Mouse (Mus musculus): ENCODE data around the gene Cic.
A peak's percentile ranks its signal among the peaks of the same experiment; 100 is the strongest.
"Not testable (repeated sequence)": the region's sequence is repeated elsewhere in the genome, so short reads cannot be mapped to it uniquely, and the experiment has no call there.

Cic gene

GRCm38 (mm10) chr7:25243361-25243760 lies 24.1 kb upstream of the Cic start:
- DNase-seq (ENCODE audit: low read depth in 1 of 2, low spot score in 2 of 2) = no peak

DNA sequence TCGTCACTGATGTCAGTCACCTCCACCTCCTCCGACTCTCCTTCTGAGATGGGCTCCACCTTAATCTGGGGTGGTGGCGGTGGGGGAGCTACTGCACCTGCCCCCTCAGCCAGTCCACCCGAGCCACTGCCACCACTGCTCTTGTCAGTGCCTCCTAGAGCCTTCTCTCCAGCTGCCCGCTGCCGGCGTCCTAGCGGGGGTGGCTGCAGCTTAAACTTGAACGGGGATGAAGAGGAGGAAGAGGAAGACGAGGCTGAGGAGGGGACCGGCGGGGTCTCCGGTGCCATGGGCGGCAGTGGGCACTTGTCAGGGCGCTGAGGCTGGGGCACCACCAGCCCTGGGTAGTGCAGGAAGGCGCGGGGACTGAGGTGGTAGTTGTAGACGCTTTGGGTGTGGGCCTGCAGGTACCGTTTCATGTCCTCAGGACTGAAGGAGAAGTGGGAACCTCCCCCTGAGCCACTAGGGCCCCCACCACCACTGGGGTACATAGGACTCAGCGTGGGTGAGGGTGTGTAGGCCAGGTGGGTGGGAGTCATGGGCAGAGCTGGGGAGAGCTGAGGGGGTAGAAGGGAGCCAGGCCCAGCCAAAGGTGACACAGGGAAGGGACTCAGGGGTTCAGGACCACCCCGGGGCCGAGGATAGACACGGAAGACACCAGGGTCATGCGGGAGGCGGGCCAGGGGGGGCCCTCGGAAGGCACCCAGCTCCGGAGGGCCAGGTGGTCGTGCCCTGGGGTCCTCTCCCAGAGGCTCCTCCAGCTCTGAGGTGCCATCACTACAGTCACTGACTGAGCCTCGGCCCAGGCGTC lies 22.7 kb upstream of the Cic start:
- no peak for DNase-seq (ENCODE audit: low read depth in 1 of 2, low spot score in 2 of 2)

DNA sequence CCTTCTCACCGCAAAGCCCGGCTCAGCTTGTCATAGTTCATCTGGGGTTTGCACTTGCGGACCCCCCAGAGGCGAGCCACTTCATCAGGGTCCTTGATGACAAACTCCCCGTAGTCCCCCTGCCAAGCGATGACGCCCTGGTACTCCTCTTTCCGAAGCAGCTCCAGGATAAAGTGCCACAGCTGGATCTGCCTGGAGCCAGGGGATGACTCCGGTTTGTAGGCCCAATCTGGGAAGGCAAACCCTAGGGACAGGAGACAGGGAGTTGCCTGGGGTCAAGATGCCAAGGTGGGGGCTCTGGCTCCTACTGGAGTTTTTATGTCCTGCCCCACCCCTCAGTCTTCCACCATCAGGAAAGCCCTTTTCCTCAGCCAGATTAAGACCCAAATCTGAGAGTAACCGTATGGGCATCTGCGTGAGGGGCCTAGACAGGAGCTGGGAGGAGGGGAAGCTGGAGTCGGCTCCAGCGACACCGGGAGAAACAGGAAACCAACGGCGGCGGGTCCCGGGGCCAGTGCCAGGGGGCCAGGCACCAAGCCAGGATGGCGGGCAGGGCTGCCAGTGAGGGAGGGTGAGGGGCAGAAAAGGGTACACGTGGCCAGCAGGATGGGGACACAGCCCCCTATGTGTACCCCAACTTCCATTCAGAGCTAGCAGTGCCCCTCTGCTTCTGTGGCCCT lies 21.3 kb upstream of the Cic start:
- DNase-seq (ENCODE audit: low read depth in 1 of 2, low spot score in 2 of 2) = no peak

DNA sequence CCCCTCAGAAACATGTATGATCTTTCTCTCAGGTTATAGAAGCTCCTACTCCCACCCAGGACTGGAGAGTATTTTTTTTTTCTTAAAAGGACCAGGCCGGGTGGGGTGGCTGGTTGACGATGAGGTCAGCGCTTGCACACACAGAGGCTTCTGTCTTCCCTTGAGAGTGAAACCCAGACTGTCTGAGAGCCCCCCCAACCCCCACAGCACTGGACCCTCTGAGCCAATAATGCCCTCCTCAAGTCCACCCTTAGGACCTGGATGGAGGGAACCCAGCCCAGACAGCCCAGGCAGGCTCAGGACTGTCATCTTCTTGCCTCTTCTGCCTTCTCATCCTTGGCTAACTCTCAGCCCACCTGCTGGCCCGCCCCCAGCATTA lies 20.8 kb upstream of the Cic start:
- no peak for DNase-seq (ENCODE audit: low read depth in 1 of 2, low spot score in 2 of 2)

DNA sequence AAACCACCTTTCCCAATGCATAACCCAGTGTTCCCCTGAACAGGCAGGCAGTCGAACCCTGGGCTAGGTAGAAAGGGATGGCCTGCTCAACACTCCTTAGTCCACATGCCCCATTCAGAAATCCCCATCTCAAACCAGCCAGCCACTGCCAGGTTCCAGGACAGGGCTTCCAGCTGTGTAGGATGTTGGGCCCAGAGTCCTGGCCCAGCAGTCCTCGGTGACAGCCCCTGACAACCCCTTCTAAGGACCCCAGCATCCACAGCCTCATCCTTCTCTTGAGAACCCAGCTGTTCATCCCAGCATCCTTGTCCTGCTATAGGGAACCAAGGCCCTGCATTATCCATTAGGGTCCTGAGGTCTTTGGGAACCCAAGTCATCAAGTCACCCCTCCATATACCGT lies 20.0 kb upstream of the Cic start:
- no peak for DNase-seq (ENCODE audit: low read depth in 1 of 2, low spot score in 2 of 2)

DNA sequence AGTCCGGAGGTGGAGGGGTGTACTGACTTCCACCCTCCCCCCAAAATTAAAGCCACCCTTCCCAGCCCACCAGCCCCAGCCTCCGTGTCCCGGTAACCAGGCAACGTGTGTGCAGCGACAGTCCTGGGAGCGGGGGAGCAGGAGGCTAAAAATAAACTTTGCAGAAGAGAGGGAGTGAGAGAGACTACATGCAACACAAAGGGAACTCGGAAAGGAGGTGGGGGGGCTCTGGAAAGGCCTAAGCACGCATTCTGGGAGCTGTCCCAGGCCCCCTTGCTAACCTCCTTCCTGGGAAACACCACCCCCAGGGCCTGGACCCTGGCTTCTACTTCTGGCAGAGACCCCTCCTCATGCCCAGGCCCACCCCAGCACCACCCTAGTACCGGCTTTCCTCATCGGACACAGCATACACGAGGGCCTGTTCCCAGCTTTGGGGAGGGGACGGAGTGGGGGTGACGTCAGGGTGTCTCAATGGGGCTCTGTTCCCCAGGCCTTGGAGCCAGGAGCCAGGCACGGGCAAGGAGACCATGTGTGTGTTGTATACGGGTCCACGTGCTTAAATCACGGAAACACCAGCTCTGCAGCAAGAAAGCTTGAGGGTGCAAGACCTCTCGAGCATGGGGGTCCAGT lies 19.4 kb upstream of the Cic start:
- no peak for DNase-seq (ENCODE audit: low read depth in 1 of 2, low spot score in 2 of 2)

DNA sequence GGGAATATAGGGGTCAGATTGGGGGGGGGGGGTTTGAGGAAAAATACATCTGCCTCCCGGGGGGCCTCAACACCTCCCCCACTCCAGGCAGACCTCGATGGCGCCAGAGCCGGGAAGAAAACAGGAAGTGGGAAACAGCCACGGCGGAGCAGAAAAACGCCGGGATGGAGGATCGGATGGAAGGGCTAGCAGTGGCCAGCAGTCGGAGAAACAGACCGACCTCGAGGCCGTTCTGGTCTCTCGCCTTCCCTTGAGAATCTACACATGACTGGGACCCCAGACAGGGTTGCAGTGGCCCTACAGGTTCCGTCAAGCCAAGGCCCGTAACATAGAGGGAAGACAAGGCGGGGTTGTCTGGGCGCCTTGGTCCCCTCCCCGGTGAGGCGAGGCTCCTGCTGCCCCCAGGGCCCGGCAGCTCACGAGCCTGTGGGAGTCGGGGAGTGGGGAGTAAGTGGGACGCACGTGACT lies 18.6 kb upstream of the Cic start:
- DNase-seq (ENCODE audit: low read depth in 1 of 2, low spot score in 2 of 2) = no peak

DNA sequence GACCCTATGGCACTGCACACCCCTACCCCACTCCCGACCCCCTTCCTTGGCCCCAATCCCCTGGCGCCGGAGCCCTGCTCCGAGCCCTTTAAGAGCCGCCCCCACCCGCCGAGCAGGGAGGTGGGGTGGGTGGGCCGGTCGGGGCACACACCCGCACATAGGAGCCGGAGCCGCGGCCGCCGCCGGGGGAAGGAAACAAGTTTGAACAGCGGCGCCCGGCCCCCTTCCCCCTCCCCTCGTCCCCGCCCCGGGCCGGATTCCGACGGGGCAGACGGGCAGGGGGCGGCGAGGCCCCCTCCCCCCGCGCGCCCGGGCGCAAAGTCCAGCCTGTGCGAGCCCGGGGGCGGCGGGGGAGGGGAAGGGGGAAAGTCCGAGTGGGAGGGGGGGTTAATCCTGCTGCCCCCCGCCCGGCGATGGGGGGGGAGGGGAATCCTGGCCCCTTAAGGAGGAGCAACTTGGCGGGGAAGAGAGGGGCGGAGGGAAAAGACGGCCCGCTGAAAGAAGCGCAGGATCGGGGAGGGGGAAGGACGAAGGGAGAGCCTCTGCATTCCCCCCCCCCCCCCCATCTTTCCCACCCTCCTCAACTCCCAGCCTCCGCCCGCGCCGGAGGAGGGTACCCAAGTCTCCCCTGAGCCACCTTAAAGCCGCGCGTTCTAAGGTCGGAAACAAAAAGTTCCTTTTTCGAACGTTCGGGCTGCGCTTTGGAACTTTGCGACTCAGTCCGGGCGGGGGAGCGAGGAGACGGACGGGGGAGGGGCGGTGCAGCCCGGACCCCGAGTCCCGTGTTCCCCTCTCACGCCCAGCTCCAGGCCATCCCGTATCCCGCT lies 18.0 kb upstream of the Cic start:
- DNase-seq (ENCODE audit: low read depth in 1 of 2, low spot score in 2 of 2) = peak in 1 of 2 experiments; percentile 46

- DNase-seq (ENCODE audit: low read depth in 1 of 2, low spot score in 2 of 2) = peak; percentile 69 to 90
Observed at GRCm38 (mm10) chr7:25250141-25250972, 17.1 kb upstream of the Cic start, which contains the start of gene Erf. Erf (minus strand) TSS chr7:25250761.

- no peak for DNase-seq (ENCODE audit: low read depth in 1 of 2, low spot score in 2 of 2)
Observed at GRCm38 (mm10) chr7:25251071-25251791, 16.3 kb upstream of the Cic start.

GRCm38 (mm10) chr7:25251822-25252221 lies 15.7 kb upstream of the Cic start:
- no peak for DNase-seq (ENCODE audit: low read depth in 1 of 2, low spot score in 2 of 2)

DNA sequence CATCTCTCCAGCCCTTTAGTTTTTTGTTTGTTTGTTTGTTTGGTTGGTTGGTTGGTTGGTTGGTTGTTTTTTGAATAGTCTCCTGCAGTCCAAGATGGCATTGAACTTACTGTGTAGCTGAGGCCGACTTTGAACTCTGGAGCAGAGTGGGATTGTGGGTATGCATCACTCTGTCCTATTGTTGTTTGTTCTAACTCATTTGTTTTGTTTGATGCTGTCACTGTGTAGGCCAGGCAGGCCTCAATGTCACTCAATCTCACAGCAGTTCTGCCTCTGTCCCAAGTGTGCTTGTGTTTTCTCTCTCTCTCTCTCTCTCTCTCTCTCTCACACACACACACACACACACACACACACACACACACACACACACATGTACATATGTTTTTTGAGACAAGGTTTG lies 5.6 kb upstream of the Cic start:
- no peak for DNase-seq (ENCODE audit: low read depth in 1 of 2, low spot score in 2 of 2)

GRCm38 (mm10) chr7:25263968-25264870 lies 3.3 kb upstream of the Cic start:
- DNase-seq (ENCODE audit: low read depth in 1 of 2, low spot score in 2 of 2) = no peak

GRCm38 (mm10) chr7:25265743-25266142 lies 1.8 kb upstream of the Cic start:
- not testable (repeated sequence) for DNase-seq (ENCODE audit: low read depth in 1 of 2, low spot score in 2 of 2)

DNA sequence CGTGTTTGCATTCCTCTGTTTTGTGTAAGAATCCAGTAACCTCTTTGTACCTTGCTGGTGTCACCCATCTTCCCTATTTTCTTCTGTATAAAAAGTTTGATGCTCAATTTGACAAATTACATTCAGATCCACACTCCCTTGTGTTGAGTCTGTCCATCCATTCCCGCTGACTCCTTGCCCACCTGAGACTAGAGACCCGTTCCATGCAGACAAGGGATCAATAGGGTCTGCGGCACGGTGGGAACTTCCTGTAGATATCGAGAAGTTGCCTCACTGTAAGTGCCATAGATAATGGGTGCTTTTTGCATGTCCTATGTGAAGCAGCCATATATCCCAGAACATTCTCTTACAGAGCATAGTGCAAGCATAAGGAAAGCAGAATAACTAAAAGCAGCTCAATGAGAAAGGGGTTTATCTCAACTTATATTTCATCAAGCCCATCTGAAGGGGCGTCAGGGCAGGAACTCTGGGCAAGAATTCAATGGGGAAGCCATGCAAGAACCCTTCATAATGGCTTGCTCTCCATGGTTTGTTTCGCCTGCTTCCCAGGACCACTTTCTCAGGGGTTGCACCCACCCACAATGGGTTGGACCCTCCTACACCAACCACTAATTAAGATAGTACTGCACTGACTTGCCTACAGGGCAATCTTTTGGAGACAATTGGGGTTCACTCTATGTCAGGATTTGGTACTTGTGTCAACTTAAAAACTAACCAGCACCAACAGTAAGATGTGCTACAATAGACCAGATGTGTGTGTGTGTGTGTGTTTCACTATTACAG lies 1.1 kb upstream of the Cic start:
- DNase-seq (ENCODE audit: low read depth in 1 of 2, low spot score in 2 of 2) = no peak

GRCm38 (mm10) chr7:25267751-25268463 lies 403 bp downstream of the Cic start:
- DNase-seq (ENCODE audit: low read depth in 1 of 2, low spot score in 2 of 2) = peak; percentile 97 to 98

DNA sequence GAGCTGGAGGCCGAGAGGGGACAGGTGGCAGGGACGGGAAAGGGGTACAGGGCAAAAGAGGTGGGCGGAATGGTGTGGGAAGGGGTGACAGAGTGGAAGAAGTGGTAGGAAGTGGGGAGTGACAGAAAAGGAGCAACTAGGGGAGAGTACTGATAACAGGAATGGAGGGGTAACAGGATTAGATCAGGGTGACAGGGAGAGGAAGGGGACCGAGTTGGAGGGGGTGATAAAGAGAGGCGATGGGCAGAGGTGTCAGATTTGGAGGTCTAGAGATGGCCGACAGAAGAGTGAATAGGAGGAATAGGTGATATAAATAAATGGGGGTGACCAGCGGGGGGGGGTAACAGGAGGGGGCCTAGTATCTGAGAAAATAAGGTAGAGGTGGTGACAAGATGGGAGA lies 1.1 kb downstream of the Cic start:
- no peak for DNase-seq (ENCODE audit: low read depth in 1 of 2, low spot score in 2 of 2)
